Mouse (Mus musculus): ENCODE measurements at regions not wholly inside any gene's neighbourhood (a gene's known extent, or its start where the extent isn't known, plus 50 kb on each side); places are given as distances from the start of the nearest gene placed in this dataset.

- TF ChIP-seq CTCF (IDR thresholded peaks at IDR 0.05; ENCODE audit: extremely low read depth, insufficient read length, insufficient replicate concordance, low read depth, low read length), result no peak
- no peak for TF ChIP-seq POLR2A (IDR thresholded peaks at IDR 0.05; ENCODE audit: low read depth, low read length)
These were observed 125.2 kb downstream of the Atp23 start for GRCm38 (mm10) chr10:126775946-126776345.
